Mouse (Mus musculus) CH12.LX (cell line): ENCODE measurements at regions not wholly inside any gene's neighbourhood (a gene's known extent, or its start where the extent isn't known, plus 50 kb on each side); places are given as distances from the start of the nearest gene placed in this dataset.

ENCODE experiments used
- DNase-seq: peaks from one replicate; pipeline ENCODE4 v3.0.0-alpha.2; 2013; ENCODE audit errors: extremely low read depth
- H3K27ac ChIP-seq: 2 replicates; pipeline ENCODE4 v1.5.1; 2012; ENCODE audit warnings: low read depth, mild to moderate bottlenecking, control low read depth, moderate library complexity; ENCODE audit not compliant: insufficient read depth
- H3K27me3 ChIP-seq: replicated peaks from 2 replicates; pipeline ENCODE3; 2012; ENCODE audit warnings: inconsistent platforms
- H3K36me3 ChIP-seq, 2 experiments: replicated peaks in 1 of 2; 2 replicates each; pipeline versions ENCODE3 to v1.6.1; 2012; ENCODE audit warnings: inconsistent platforms in 1 of 2, low read length in 1 of 2, mild to moderate bottlenecking in 1 of 2, mixed read lengths in 1 of 2, moderate library complexity in 1 of 2; ENCODE audit not compliant: control insufficient read depth in 1 of 2, insufficient read depth in 1 of 2
- H3K4me1 ChIP-seq, 2 experiments: 2 replicates each; pipeline ENCODE4 v1.6.1; 2012; ENCODE audit warnings: inconsistent platforms in 1 of 2, moderate library complexity in 1 of 2; ENCODE audit not compliant: insufficient read depth in 2 of 2, control insufficient read depth in 1 of 2
- H3K4me2 ChIP-seq: 2 replicates; pipeline ENCODE4 v1.6.1; 2012; ENCODE audit warnings: low read depth, mild to moderate bottlenecking, control low read depth; ENCODE audit not compliant: poor library complexity, insufficient read depth, severe bottlenecking
- H3K4me3 ChIP-seq, 3 experiments: fragments of 150-350 bp in 1 of 3; sonication (generic) in 1 of 3; replicated peaks in 1 of 3; 2 replicates each; pipeline versions ENCODE3 to v1.5.1; 2011 to 2012; ENCODE audit warnings: low read depth in 2 of 3, low read length in 2 of 3, mild to moderate bottlenecking in 2 of 3, moderate library complexity in 2 of 3, control low read depth in 1 of 3, improper control_type of control experiment in 1 of 3, inconsistent platforms in 1 of 3, mixed read lengths in 1 of 3; ENCODE audit not compliant: poor library complexity in 1 of 3
- H3K79me2 ChIP-seq: replicated peaks from 2 replicates; pipeline ENCODE4 v1.6.1; 2012; ENCODE audit warnings: mild to moderate bottlenecking, moderate library complexity; ENCODE audit not compliant: control insufficient read depth, poor library complexity, insufficient read depth, severe bottlenecking; ENCODE audit errors: extremely low read depth
- H3K9ac ChIP-seq: 2 replicates; pipeline ENCODE4 v1.6.1; 2012; ENCODE audit warnings: low read depth, mild to moderate bottlenecking, control low read depth, moderate library complexity; ENCODE audit not compliant: insufficient read depth
- H3K9me3 ChIP-seq: replicated peaks from 2 replicates; pipeline ENCODE3; 2012; ENCODE audit warnings: low read length, inconsistent platforms, mixed read lengths
- BHLHE40 ChIP-seq: IDR thresholded peaks from 2 replicates; pipeline ENCODE4 v1.6.1; 2011; ENCODE audit warnings: mild to moderate bottlenecking, low read depth, low read length, improper control_type of control experiment
- CHD1 ChIP-seq: IDR thresholded peaks from 2 replicates; pipeline ENCODE4 v1.6.1; 2012; ENCODE audit warnings: low read depth, low read length, improper control_type of control experiment, inconsistent platforms
- CTCF ChIP-seq, 2 experiments: IDR thresholded peaks in 1 of 2; conservative IDR thresholded peaks in 1 of 2; 2 replicates each; pipeline ENCODE4 v1.5.1; 2011 to 2012; ENCODE audit warnings: low read depth in 2 of 2, low read length in 2 of 2, improper control_type of control experiment in 1 of 2, inconsistent platforms in 1 of 2, mild to moderate bottlenecking in 1 of 2, moderate library complexity in 1 of 2
- ELF1 ChIP-seq: IDR thresholded peaks from 2 replicates; pipeline ENCODE4 v1.6.1; 2014; ENCODE audit warnings: low read depth, mild to moderate bottlenecking, inconsistent platforms, low read length, improper control_type of control experiment
- EP300 ChIP-seq: IDR thresholded peaks from 2 replicates; pipeline ENCODE4 v1.6.1; 2011; ENCODE audit warnings: low read length, improper control_type of control experiment
- HCFC1 ChIP-seq: IDR thresholded peaks from 2 replicates; pipeline ENCODE4 v1.6.1; 2012; ENCODE audit warnings: low read depth, mild to moderate bottlenecking, inconsistent platforms, low read length, improper control_type of control experiment
- JUND ChIP-seq: conservative IDR thresholded peaks from 2 replicates; pipeline ENCODE4 v1.6.1; 2011; ENCODE audit warnings: low read depth, low read length, improper control_type of control experiment
- MAFK ChIP-seq: IDR thresholded peaks from 2 replicates; pipeline ENCODE4 v1.6.1; 2011; ENCODE audit warnings: low read length, improper control_type of control experiment; ENCODE audit not compliant: insufficient replicate concordance
- MAX ChIP-seq: IDR thresholded peaks from 2 replicates; pipeline ENCODE4 v1.6.1; 2011; ENCODE audit warnings: low read length, improper control_type of control experiment
- MAZ ChIP-seq: IDR thresholded peaks from 2 replicates; pipeline ENCODE4 v1.6.1; 2012; ENCODE audit warnings: low read depth, mild to moderate bottlenecking, inconsistent platforms, low read length, improper control_type of control experiment, moderate library complexity
- MXI1 ChIP-seq: IDR thresholded peaks from 2 replicates; pipeline ENCODE4 v1.6.1; 2011; ENCODE audit warnings: mild to moderate bottlenecking, low read depth, low read length, improper control_type of control experiment
- MYC ChIP-seq: IDR thresholded peaks from 2 replicates; pipeline ENCODE4 v1.6.1; 2011; ENCODE audit warnings: low read depth, mild to moderate bottlenecking, improper control_type of control experiment, low read length
- NELFE ChIP-seq: IDR thresholded peaks from 2 replicates; pipeline ENCODE4 v1.6.1; 2011; ENCODE audit warnings: low read depth, low read length, improper control_type of control experiment
- NRF1 ChIP-seq: IDR thresholded peaks from 2 replicates; pipeline ENCODE4 v1.6.1; 2014; ENCODE audit warnings: low read depth, mild to moderate bottlenecking, inconsistent platforms, low read length, improper control_type of control experiment, moderate library complexity
- PAX5 ChIP-seq: IDR thresholded peaks from 2 replicates; pipeline ENCODE4 v1.6.1; 2012; ENCODE audit warnings: low read length, inconsistent platforms, mixed read lengths
- RAD21 ChIP-seq: IDR thresholded peaks from 2 replicates; pipeline ENCODE4 v1.6.1; 2011; ENCODE audit warnings: low read depth, mild to moderate bottlenecking, low read length, improper control_type of control experiment, moderate library complexity
- TBP ChIP-seq: conservative IDR thresholded peaks from 2 replicates; pipeline ENCODE4 v1.6.1; 2011; ENCODE audit warnings: low read depth, low read length, improper control_type of control experiment
- UBTF ChIP-seq: IDR thresholded peaks from 2 replicates; pipeline ENCODE4 v1.6.1; 2012; ENCODE audit warnings: low read depth, mild to moderate bottlenecking, inconsistent platforms, low read length, improper control_type of control experiment, moderate library complexity
- USF2 ChIP-seq: conservative IDR thresholded peaks from 2 replicates; pipeline ENCODE4 v1.6.1; 2011; ENCODE audit warnings: low read depth, low read length, improper control_type of control experiment
- ZC3H11A ChIP-seq: IDR thresholded peaks from 2 replicates; pipeline ENCODE4 v1.6.1; 2012; ENCODE audit warnings: low read depth, mild to moderate bottlenecking, inconsistent platforms, low read length, improper control_type of control experiment
- ZKSCAN1 ChIP-seq: IDR thresholded peaks from 2 replicates; pipeline ENCODE4 v1.6.1; 2012; ENCODE audit warnings: low read depth, inconsistent platforms, low read length, improper control_type of control experiment, borderline replicate concordance
- ZNF384 ChIP-seq: IDR thresholded peaks from 2 replicates; pipeline ENCODE4 v1.6.1; 2012; ENCODE audit warnings: low read depth, low read length, improper control_type of control experiment, inconsistent platforms
- dilution Hi-C: fragments of 300-500 bp; cut with MboI; formaldehyde crosslinking; loops from 2 replicates; pipeline ENCODE4 v1.14.3; 2020; ENCODE audit warnings: low sequenced_read_pairs; ENCODE audit not compliant: extremely low pct_unique_long_range_greater_than_20kb, extremely low pct_ligation_motif_present
- in situ Hi-C: fragments of 300-500 bp; cut with MboI; formaldehyde crosslinking; loops from 3 replicates; pipeline ENCODE4 v1.14.3; 2019; ENCODE audit warnings: low sequenced_read_pairs, low pct_ligation_motif_present, low pct_unique_long_range_greater_than_20kb, mixed read lengths

- no peaks in the 10 kb centered on the region for H3K27me3 ChIP-seq
- TF ChIP-seq ELF1 (no peak), RAD21 (no peak), TBP (no peak), CTCF (conservative IDR thresholded peaks at IDR 0.05 in 1 of 2, IDR thresholded peaks at IDR 0.05 in 1 of 2; ENCODE audit: low read depth in 2 of 2, low read length in 2 of 2) (no peak), NRF1 (no peak), ZC3H11A (no peak), BHLHE40 (no peak), USF2 (no peak)
- no peaks in the 10 kb centered on the region for H3K4me1 ChIP-seq
- no peak overlapping the region for H3K4me2 ChIP-seq
- H3K79me2 ChIP-seq: no peaks in the 10 kb centered on the region
- H3K27ac ChIP-seq: no peak overlapping the region
- H3K36me3 ChIP-seq: no peaks in the 10 kb centered on the region
- no peak overlapping the region for H3K9ac ChIP-seq
- in situ Hi-C loops (no loop called here), dilution Hi-C loops (no loop called here)
- DNase-seq: no peak
- no peaks in the 10 kb centered on the region for H3K9me3 ChIP-seq
- no peak overlapping the region for H3K4me3 ChIP-seq
These were observed 205.2 kb upstream of the Veph1 start for GRCm38 (mm10) chr3:66501865-66502264.

- Histone ChIP-seq H3K4me1 (no peaks in the 10 kb centered on the region), H3K79me2 (no peaks in the 10 kb centered on the region), H3K27ac (no peak overlapping the region)
- in situ Hi-C loops: no loop called here
- no peak for TF ChIP-seq ZKSCAN1
- TF ChIP-seq, all 38 proteins: peak for 0
- dilution Hi-C loops: no loop called here
- H3K4me2 ChIP-seq: no peak overlapping the region
- no peak overlapping the region for H3K9ac ChIP-seq
- H3K9me3 ChIP-seq: no peaks in the 10 kb centered on the region
- no peak for DNase-seq
- peaks cover 1% of the 10 kb centered on the region for H3K27me3 ChIP-seq
- H3K4me3 ChIP-seq: no peak overlapping the region
- no peaks in the 10 kb centered on the region for H3K36me3 ChIP-seq
These were observed 197.9 kb upstream of the Veph1 start for GRCm38 (mm10) chr3:66494442-66495113.

- Histone ChIP-seq H3K27me3 (no peaks in the 10 kb centered on the region), H3K4me3 (no peak overlapping the region), H3K4me2 (no peak overlapping the region; the same call in 1 of the 2 replicates), H3K27ac (no peak overlapping the region), H3K9ac (no peak overlapping the region), H3K36me3 (no peaks in the 10 kb centered on the region), H3K79me2 (no peaks in the 10 kb centered on the region), H3K9me3 (no peaks in the 10 kb centered on the region), H3K4me1 (no peaks in the 10 kb centered on the region)
- dilution Hi-C loops: no loop called here
- TF ChIP-seq CHD1: no peak
- no peak for TF ChIP-seq ZNF384
- no peak for TF ChIP-seq NELFE
- no peak for TF ChIP-seq MAX
- no peak for TF ChIP-seq BHLHE40
- TF ChIP-seq EP300: no peak
- no peak for TF ChIP-seq UBTF
- TF ChIP-seq HCFC1: no peak
- no peak for TF ChIP-seq MXI1
- no peak for TF ChIP-seq MYC
- TF ChIP-seq JUND: no peak
- no peak for TF ChIP-seq RAD21
- TF ChIP-seq MAZ: no peak
- no peak for TF ChIP-seq ZKSCAN1
- TF ChIP-seq ELF1: no peak
- no peak for TF ChIP-seq PAX5
- TF ChIP-seq MAFK: no peak
- in situ Hi-C loops: no loop called here
- DNase-seq: no peak
These were observed 194.2 kb upstream of the Veph1 start for GRCm38 (mm10) chr3:66490696-66491357.
